Mouse (Mus musculus) cerebellum, adult 11 months (tissue): Measurements from ENCODE around the gene Crkl.

Experiments
- DNase-seq: peaks from one replicate; pipeline ENCODE4 v3.0.0; 2022

The Crkl gene

DNA sequence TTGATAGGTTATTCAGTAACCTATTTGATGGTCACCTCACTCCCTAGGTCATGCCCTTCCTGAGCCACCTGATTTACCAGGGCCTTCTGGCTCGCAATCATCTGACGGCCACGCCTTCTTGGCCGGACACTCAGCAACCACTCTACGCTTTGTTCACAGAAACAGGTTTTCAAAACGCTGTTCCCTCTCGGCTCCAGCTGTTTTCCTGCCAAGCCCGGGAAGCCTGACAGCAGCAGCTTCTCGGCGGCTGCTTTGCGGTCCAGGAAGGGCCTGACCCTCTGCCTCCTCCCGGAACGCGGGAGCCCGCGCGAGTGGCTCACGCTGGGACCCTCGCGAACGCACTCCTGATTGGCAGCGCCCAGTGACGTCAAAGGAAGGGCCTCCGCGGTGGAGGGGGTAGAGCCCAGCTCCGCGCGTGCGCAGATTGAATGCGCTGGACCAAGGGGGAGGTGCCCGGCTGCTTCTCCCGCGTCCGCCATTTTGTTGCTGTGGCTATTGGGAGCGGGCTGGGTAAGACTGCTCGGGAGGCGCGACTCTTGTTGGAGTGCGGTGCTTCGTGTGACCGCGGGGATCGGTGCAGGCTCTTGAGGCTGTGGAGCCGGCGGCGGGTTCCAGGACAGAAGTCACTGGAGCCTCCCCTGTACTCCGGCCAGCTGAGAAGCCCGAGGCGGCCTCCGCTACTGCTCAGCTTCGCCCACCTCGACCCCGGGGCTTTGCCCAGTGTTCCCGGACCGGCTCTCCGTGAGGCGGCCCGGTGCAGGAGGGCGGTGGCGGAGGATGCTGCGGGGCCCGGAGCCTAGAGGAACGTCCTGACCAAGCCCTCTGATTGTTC, at the start of gene Crkl:
TSS of gene Crkl (plus strand) at position 447 of the 832 bp plus-strand sequence.
- peak; percentile 98 for DNase-seq

DNA sequence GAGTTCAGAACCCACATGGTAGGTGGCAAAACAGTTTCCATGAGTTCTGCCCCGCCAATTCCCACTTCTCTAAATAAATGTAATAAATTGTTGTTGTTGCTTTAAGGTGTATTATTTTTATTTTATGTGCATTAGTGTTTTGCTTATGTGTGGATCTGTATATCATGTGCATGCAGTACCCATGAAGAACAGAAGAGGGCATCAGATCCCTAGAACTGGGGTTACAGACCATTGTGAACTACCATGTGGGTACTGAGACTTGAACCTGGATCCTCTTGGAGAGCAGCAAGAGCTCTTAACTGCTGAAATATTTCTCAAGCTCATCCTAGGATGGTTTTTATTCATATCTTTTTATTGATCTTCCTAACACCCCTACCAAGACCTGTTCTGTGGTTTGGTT, 48.9 kb upstream of the Crkl start:
- peak; percentile 27 for DNase-seq

DNA sequence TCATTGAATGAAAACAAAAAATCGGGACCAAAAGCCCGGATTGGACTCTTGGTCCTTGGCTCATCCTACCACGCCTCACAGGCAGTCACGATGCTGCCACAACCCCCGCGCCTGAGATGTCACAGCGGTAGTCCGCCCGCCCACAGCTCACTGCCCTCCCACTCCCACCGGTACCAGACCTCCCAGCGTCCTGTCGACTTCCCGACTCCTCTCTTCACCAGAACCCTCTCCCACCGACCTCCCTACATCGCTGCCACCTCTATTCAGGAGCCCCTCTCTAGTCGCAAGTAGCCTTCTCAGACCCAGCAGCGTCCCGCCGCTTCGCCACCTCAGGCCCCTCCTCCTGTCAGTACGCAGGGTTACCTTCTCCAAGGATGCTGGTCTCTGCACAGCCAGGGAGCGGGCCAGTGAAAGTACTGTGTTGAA, 46.5 kb upstream of the Crkl start:
- peak; percentile 67 for DNase-seq

DNA sequence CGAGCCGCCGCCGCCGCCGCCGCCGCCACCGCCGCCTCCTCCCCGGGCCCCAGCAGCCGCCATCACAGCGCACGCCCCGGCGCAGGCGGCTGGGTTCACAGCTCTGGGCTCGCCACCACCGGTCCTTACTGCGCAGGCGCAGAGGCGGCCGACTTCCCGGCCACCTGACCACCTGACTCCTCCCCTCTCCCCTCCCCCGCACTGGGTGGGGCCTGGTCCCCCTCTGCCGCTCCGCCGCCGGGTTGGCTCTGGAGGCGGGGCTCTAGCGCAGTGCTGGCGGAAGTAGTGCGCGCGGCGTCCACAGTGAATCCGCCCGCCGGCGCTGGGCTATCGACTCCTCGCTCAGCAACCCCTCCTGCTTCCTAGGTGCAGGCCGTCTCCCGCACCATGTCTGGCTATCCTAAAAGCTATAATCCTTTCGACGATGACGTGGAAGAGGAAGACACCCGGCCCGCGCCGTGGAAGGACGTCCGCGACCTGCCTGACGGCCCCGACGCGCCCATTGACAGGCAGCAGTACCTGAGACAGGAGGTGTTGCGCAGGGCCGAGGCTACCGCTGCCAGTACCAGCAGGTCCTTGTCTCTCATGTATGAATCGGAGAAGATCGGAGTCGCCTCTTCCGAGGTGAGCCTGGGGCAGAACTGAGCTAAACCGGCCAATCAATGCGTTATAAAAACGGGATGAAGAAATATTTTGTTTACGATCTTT, 45.9 kb upstream of the Crkl start, which contains the start of the genes Snap29 and Pi4ka:
TSS of gene Snap29 (plus strand) at position 251 of the 708 bp plus-strand sequence.
TSS of gene Pi4ka (minus strand) at position 579 of the 708 bp plus-strand sequence.
- peak; percentile 100 for DNase-seq

DNA sequence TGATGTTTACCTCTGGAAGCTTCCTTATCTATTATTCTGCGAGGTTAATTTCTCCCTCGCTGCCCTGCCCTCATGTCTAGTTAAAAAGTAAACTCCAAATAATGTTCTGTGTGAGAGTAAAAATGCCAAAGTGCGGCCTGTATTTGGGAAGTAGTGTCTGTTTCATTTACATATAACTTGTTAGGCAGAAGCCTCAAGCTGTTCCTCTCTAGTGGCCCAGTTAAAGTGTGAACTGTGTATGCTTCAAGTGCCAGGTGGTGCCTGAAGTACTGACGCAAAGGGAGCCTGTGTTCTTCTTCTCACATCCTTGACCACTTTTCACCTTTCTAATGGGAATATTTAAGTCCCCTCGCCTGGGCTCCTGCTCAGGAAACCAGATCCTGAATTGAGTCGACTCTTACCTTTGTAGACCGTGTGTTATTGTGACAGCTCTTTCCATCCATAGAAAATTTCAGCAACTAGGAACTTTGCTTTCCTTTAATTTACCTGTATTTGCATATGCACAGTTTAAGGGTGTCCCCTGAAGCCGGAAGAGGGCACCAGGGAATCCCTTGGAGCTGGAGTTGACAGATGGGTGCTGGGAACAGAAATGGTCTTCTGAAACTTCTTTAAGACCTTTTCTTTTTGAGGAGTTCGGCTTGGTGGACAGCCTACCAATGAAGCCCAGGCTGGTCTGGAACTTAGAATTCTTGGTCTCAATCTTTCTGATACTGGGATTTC, 45.1 kb upstream of the Crkl start:
- DNase-seq: no peak

DNA sequence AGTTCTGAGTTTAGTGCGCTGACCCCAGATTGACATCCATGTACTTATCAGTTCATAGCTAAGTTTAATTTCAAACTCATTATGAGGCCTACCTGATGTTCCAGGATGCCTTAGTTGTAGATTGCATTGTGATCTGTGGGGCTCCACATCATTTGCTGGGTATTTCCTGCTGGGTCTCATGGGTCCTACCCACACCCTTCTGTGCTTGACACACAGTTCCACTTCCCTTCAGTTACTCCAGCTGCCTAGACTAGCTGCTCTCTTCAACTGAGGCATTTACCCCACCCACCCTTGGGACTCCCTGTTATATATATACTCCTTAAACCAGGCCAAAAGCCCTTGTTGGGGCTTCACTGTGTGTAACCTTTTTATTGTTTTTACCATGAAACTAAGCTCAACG, 42.7 kb upstream of the Crkl start:
- DNase-seq: no peak

DNA sequence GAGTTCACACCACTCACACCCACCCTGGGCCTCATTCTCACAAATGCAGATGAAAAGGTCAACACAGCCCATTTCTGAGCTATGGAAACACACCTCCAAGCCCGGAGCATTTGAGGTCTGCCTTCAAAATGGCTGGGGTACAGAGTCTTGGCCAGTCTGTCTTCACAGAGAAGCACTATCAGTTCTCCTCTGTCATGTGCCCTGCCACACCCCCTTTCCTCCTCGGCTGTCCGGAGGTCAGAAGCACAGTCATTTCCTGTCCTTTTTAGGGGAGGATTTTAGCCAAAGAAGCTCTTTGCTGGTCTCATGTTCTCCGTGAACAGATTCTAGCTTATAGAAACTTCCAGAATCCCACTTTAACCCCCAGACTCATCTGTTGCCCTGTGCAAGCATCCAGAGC, 41.6 kb upstream of the Crkl start:
- no peak for DNase-seq

DNA sequence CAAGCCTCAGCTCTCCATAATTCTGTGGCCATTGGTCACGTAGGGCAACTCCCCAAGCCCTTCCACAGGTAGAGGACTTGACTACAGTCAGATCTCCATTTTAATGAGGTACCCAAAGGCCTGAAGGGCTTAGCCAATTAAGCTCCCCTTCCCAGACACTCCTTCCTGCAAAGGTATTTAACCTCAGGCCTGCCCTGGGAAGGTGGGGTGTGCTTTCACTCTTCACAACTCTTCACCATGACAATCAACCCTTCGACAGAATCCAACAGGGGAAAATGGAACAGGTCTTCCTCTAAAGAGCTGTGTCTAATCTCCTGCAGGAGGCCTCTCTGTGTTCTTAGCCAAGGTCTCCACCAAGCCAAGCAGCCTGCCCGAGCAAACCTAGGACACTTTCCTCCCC, 28.8 kb upstream of the Crkl start:
- no peak for DNase-seq

DNA sequence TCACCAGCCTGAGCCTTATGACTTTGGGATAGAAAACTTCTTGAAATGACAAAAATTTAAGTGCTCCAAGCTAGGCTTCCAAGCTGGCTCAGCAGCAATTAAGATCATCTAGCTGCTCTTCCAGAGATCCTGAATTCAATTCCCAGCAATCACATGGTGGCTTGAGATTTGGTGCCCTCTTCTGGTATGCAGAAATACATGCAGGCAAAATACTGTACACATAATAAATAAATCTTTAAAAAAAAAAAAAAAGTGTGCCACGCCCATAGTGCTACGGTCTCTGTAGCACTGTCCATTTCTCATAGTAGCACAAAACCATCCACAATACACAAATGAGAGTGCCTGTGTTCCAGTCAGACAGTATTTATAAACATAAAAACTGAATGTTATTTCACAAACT, 19.2 kb upstream of the Crkl start:
- DNase-seq: no peak

DNA sequence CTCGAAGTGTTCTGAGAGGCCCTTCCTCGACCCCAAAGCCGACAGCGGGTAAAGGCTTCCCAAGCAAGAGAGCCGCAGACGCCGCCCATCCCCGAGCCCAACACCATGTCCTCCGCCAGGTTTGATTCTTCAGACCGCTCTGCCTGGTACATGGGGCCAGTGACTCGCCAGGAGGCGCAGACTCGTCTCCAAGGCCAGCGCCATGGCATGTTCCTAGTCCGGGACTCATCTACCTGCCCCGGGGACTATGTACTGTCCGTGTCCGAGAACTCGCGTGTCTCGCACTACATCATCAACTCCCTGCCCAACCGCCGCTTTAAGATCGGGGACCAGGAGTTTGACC, 557 bp downstream of the Crkl start:
- peak; percentile 53 for DNase-seq

DNA sequence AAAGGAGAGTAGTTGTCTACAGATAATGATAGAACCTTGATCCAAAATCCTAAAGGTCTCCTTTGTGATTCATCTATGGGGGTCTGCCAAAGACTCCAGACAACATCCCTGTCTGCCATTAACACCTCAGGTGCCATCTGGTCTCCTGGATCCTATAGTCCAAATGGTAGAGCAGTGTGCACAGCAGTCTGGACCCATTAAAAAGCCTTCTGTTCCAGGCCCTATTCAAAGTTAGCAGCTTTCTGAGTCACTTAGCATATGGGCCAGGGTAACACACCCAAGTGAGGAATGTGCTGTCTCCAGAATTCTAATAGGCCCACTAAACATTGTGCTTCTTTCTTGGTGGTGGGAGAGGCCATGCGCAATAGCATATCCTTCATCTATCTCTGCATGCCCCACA, 5.1 kb downstream of the Crkl start:
- no peak for DNase-seq

DNA sequence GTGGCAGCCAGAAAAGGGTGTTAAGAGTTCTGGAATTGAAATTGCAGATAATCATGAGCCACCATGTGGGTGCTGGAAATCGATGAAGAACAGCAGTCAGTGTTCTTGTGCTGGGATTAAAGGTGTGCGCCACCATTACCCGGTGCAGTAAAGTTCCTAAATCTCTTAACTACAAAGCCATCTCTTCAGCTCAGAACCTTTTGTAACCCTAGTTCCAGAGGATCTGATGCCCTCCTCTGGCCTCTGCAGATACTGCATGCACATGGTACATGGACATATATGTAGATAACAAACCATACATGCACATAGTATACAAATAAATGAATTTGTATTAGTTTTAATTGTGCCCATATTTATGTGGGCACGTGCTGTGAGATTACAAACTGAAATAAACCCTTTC, 8.5 kb downstream of the Crkl start:
- no peak for DNase-seq

DNA sequence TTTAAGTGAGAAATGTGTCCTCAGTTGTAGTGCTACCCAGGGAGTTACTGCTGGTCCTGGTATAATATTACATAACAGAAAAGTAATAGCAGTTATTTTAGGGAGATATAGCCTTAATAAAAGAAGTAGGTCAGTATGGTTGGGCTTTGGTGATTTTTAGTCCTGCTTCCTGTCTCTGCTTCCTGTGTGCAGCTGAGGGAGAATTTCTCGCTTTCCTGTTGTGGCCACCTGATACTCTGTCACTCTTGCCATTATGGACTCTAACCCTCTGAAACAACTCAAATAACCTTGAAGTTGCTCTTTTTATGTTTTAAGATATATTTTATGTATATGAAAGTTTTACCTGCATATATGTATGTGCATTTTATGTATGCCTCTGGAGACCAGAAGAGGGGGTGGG, 9.8 kb downstream of the Crkl start:
- no peak for DNase-seq

DNA sequence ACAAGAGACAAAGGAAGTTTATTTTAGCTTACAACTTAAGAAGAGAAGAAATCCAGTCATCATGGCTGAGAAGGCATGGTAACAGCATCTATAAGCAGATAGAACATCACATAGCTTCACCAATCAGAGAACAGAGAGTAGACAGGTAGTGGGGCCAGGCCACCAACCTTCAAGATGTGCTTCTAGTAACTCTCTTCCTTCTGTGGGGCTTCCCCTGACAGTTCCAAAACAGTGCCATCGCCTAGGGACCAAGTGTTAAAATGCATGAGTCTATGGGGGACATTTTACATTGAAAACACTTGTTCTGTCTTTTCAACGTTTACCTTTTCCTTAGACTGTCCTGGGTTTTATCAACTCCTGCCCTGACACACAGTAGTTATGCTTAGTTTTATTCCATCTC, 11.4 kb downstream of the Crkl start:
- DNase-seq: no peak

DNA sequence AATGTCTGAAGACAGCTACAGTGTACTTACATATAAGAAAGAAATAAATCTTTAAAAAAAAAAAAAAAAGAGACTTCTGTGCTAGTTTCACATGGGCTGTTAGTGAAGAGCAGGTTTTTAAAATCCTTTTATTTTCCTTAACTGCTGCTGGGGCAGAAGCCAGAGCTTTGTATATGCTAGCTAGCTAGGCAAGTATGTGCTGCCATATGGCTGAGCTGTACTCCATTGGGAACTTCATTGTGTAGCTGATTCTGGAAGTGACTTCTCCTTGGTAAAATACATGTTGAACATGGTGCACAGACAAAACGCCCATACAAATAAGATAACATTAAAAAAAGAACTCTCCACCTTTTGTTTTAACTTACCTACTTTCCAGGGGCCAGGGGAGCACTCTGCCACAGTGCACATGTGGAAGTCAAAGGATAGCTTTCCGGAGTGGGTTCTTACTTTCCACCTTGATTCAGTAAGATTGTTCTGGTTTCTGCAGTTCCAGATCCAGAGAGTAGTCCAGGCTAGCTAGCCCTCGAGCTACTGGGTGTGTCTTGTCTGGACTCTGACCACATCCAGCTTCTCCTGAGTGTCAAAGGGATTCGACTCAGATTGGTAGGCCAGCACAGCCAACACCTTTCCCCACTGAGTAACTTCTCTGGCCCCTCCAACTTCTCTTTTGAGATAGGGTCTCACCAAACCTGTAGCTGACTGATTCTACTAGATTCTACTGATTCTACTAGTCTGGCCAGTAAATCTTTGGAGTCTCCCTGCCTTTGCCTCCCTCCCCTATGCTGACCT, 15.3 kb downstream of the Crkl start:
- DNase-seq: no peak

DNA sequence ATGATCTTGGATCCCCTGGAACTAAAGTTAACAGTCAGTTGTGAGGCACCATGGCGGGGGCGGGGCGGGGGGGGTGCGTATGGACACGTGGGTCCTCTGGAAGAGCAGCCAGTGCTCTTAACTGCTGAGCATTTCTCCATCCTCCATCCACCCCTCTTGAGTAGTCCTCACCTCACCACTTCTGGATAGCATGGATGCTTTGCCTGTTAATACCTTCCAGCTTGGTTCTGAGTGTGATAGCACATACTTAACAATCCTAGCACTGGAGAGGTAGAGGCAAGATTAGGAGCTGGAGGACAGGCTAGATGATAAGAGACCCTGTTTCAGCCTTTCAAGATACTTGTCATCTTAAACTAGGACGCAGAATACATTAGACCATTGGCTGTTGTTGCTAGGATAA, 20.7 kb downstream of the Crkl start:
- DNase-seq: no peak

DNA sequence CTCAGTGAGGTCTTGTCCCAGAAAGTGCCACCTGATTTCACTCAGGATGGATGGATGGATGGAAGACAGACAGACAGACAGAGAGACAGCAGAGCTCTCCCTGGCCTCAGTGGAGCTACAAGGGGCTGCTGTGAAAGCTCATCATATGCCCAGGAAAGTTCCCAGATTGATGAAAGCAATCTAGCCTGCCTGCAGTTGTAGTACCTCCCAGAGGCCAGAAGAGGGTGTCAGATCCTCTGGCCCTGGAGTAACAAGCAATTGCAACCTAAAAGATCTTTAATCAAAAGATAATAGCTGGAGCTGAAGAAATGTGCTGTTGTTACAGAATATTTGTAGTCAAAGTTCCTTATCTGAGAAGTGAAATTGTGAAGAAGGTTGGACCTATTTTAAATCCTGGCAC, 22.3 kb downstream of the Crkl start:
- DNase-seq: peak; percentile 37

DNA sequence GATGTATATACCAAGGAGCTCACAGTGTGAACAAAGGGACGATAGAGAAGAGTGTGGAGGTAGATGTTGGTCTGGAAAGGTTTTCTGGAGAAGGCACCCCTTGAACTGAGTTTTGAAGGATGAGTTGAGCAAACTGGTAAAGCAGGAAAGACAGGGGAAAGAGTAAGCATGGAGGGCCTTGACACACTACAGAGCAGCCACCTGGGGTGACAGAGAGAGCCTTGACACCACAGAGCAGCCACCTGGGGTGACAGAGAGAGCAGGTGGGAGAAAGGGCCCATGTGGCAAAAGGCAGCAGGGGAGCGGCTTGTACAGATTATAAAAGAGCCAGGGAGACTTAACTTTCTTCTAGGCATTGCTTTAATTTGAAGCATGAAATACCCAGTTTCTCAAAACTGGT, 23.0 kb downstream of the Crkl start:
- no peak for DNase-seq

DNA sequence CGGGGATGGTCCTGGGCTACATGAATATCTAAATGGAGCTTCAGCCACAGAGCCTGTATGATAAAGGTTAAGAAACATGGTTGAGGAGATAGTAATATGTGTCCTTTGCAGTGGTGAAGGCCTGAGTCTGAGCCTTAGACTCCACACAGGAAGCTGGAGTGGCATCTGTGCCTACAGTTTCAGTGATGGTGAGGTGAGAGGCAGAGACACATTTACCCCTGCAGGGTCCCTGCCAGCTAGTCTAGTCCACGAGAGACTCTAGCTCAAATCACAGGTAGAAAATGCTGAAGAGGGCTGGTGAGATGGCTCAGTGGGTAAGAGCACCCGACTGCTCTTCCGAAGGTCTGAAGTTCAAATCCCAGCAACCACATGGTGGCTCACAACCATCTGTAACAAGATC, 23.5 kb downstream of the Crkl start:
- no peak for DNase-seq

DNA sequence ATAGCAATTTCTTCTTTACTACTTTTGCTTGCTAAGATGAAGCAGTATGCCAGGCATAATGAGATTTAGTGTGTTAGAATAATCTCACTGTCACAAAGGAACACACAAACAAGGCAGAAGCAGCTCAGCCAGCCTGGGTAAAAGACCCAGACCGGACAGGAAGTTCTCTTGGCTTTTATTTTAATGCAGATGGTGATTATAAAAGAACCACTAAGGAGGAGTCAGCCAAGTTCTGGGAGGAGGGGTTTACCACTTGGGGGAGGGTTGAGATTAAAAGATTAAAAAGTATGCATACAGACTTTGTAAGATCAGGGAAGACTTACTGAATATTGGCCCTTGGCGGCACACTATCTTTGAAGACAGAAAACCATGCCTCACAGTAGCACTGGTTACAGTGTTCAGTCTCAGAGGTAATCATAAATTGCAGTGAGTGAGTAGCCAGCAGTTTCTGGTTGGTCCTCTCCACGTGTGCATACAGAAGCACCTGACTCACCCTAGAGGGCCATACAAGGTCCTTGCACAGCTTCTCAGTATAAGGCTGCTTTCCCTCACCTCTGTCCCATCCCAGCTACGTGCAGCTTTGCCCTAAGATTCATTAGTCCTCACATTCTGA, 26.6 kb downstream of the Crkl start:
- DNase-seq: no peak

DNA sequence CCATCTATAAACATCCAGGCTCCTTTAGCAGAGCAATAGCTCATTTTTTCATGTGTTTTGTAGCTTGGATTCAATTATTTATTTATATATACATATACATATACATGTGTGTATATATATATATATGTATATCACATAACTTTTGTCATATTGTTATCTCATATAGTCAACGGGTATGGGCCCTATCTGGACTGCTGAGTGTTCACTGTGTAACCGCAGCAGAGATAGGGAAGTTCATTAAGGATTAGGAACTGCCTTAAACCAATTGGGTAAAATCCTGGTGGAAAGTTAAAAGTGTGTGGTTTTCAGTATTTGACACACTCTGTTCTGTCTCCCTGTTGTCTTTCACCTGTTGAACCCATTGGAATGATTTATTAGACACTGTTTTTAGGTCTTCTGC, 29.7 kb downstream of the Crkl start:
- no peak for DNase-seq

DNA sequence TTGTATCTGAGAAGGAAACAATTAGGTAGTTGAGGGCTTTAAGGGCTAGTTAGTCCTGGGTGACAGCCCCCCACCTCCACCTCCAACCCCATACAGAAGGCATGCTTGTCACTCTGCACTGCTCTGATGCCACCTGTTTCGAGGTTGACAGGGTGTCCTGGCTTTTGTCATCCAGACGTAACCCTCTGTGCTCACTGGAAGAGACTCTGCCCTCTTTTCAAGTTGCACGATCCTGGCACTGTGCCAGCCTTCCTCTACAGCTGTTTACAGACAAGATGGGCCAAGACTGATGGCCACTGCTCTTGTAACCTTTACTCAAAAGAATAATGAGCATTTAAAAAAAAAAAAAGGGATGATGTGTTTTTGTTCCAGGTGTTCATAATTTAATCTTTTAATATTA, 34.7 kb downstream of the Crkl start:
- no peak for DNase-seq
